Mouse (Mus musculus) frontal cortex, postnatal 10 days (tissue): ENCODE data around the gene Nlrp4e.
"Not testable (repeated sequence)": the region's sequence is repeated elsewhere in the genome, so short reads cannot be mapped to it uniquely, and the experiment has no call there.

Source experiments
- DNase-seq, 2 experiments: peaks; one replicate each; pipeline ENCODE4 v3.0.0; 2022; ENCODE audit warnings: low spot score in 2 of 2, mixed read lengths in 1 of 2

Nlrp4e gene

DNA sequence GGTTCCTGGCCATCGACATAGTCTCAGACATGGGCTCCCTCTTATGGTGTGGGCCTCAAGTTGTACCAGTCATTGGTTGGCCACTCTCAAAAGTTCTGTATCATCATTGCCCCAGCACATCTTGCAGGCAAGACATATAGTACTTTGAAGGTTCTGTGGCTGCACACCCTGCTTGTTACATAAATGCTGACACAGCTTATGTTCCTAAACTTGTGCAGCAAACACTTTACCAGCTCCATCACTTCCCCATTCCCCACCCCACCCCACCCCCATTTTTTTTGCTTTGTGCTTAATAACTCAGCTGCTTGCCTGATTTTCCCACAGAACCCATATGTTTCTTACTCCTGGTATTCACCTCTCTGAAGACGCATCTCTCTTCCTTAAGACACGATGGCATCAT, at the start of gene Nlrp4e:
Nlrp4e (plus strand) TSS at position 301 of the 400 bp plus-strand sequence.
- DNase-seq, result not testable (repeated sequence)

DNA sequence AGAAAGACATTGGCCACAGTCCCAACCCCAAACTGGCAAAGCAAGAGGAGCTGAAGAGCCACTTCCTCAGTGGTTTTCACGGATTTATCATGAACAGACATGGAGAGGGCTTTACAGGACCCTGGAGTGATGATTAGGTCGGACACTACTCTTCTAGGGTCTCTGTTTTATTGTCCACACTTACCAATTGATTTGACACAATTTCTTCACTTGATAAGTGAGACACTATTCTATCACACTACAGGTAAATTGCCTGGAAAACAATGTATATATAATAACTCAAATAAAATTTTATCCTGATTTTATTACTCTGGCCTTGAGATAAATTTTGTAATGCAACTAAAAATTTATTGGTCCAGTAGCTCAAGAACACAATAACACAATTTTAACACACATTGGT, 49.4 kb upstream of the Nlrp4e start, which contains the start of gene Vmn1r166:
Vmn1r166 (minus strand) TSS at position 101 of the 400 bp plus-strand sequence.
- DNase-seq, result not testable (repeated sequence)

DNA sequence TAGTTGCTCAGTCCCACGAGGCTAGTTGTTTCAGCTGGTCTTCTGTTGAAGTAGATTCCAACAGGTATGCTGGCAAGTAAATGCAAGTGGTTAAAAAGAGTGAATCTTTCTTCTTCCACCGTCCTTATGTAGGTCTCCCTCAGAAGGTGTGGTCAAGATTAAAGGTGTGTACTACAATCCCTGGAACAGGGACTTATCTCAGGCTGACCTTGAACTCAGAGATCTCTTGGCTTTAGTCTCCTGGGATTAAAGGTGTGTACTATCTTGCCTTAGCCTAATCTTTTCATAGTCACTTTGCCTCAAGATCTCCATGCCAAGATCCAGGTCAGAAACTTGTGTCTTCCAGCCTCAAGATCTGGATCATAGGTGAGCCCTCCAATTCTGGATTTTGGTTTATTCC, 22.2 kb upstream of the Nlrp4e start, which contains the start of gene Gm6902:
Gm6902 (minus strand) TSS at position 101 of the 400 bp plus-strand sequence.
- DNase-seq, result not testable (repeated sequence)

- not testable (repeated sequence) for DNase-seq
Measured at GRCm38 (mm10) chr7:23358311-23358710, 57.3 kb downstream of the Nlrp4e start.

DNA sequence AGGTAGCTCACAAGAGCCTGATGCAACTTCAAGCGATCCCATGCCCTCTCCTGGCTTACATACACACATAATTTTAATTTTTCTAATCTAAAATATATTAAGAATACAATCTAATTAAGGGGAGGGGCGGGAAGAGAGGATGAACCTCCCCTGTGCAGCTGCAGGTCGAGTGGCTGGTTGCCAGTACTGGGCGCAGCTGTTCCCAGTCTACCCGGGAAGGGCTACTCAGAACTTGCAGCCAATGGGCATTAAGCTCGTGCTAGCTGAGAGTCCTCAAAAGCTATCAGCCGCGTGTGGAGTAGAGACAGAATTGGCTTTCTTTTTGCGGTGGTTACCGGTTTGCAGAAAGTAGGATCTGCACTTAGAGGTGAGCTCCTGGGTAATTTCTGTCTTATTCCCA, 84.6 kb downstream of the Nlrp4e start, which contains the start of gene Nlrp5:
Nlrp5 (plus strand) TSS at position 301 of the 400 bp plus-strand sequence.
- DNase-seq, result no peak
